ENCODE assay signal across 9 mouse cellular contexts in the genomic region with DNA sequence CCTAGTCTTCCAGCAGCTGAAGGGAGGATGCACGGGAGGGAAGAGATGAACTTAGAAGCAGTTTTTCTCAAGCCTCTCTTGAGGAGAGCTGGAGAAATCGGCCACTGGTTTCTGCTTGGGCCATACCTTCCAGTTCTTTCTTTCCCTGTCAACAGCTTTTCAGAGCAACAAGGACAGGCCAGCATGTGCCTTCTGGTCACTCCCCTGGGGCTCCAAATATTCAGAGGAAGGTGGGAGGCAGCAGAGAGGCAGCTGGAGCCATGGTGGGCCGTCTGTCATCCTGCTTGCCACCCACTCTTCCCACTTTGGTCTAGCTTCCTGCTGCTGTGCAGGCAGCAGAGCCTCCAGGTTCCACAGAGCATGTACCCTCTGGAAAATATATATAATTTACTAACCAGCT. TPM values are rescaled to one million over a fixed set of nuclear protein-coding genes. Genes with fewer than 3 reads are reported as not detected.
A peak's percentile ranks its signal among the peaks of the same experiment; 100 is the strongest.
DNase-seq lines count a peak whose midpoint lies in the region; ATAC-seq and TF ChIP-seq lines count a peak whose summit lies in the region.
"Had no signal": no experiment of that assay in that cellular context is flagged by ENCODE, and none has a peak within 500 bp of the region (broad histone marks: within the 10 kb centered on the region; RNA-seq: fewer than 3 reads in every experiment).

No protein-coding gene starts in this region.

- H3K4me2 ChIP-seq in hindbrain, embryonic 14.5 days (replicated peaks): no peak overlapping the region
- no peak overlapping the region for H3K4me2 ChIP-seq in intestine, embryonic 16.5 days (ENCODE audit: low read depth, low read length)
- H3K4me2 ChIP-seq: stomach, embryonic 15.5 days had no signal

- 17% methylated on average over 3 of the region's 3 CpGs for WGBS in hindbrain, embryonic 14.5 days
- 40% methylated on average over 3 of the region's 3 CpGs for WGBS in intestine, embryonic 16.5 days

- H3K9me3 ChIP-seq in hindbrain, embryonic 14.5 days (ENCODE audit: control insufficient read depth, low read length): no peaks in the 10 kb centered on the region
- no peaks in the 10 kb centered on the region for H3K9me3 ChIP-seq in intestine, embryonic 16.5 days (ENCODE audit: control insufficient read depth, low read length)
- H3K9me3 ChIP-seq: stomach, embryonic 15.5 days had no signal

- peaks cover 9% of the 10 kb centered on the region; the same call in 1 of the 2 replicates for H3K4me1 ChIP-seq in hindbrain, embryonic 14.5 days (replicated peaks; ENCODE audit: control insufficient read depth, insufficient read depth, low read length)
- no peaks in the 10 kb centered on the region for H3K4me1 ChIP-seq in intestine, embryonic 16.5 days (ENCODE audit: control insufficient read depth, insufficient read depth, low read length)
- H3K4me1 ChIP-seq: stomach, embryonic 15.5 days had no signal

- H3K4me3 ChIP-seq in gastrocnemius, adult 2 months: no peak overlapping the region
- no peak overlapping the region for H3K4me3 ChIP-seq in hindbrain, embryonic 14.5 days (replicated peaks; ENCODE audit: low read length)
- H3K4me3 ChIP-seq in intestine, embryonic 16.5 days (ENCODE audit: low read length): no peak overlapping the region
- H3K4me3 ChIP-seq: stomach, embryonic 15.5 days had no signal

- peak overlapping the region; percentile 8; the same call in 1 of the 2 replicates for H3K27ac ChIP-seq in gastrocnemius, adult 2 months
- peak overlapping the region; percentile 58; the same call in 1 of the 2 replicates for H3K27ac ChIP-seq in hindbrain, embryonic 14.5 days
- no peak overlapping the region for H3K27ac ChIP-seq in intestine, embryonic 16.5 days (ENCODE audit: low read length)
- H3K27ac ChIP-seq: stomach, embryonic 15.5 days had no signal

- H3K27me3 ChIP-seq in hindbrain, embryonic 14.5 days (ENCODE audit: control insufficient read depth, insufficient read depth, low read length): no peaks in the 10 kb centered on the region
- H3K27me3 ChIP-seq in intestine, embryonic 16.5 days (replicated peaks; ENCODE audit: control insufficient read depth, insufficient read depth, low read length): no peaks in the 10 kb centered on the region
- H3K27me3 ChIP-seq: stomach, embryonic 15.5 days had no signal

- intact Hi-C loops in gastrocnemius, adult 2 months (cut with DNase I): no loop called here
- intact Hi-C loops in gastrocnemius, postnatal 36 days (cut with DNase I): no loop called here

- no peak overlapping the region for H3K9ac ChIP-seq in hindbrain, embryonic 14.5 days
- no peak overlapping the region for H3K9ac ChIP-seq in intestine, embryonic 16.5 days (ENCODE audit: low read depth, low read length)
- H3K9ac ChIP-seq: stomach, embryonic 15.5 days had no signal

- no peak for DNase-seq in gastrocnemius, adult 2 months
- no peak for DNase-seq in gastrocnemius, postnatal 36 days
- peak; percentile 66 to 67 for DNase-seq in cerebellum, postnatal 25 days
- no peak for DNase-seq in hindbrain, embryonic 14.5 days (ENCODE audit: low spot score)
- peak; percentile 66 for DNase-seq in mesoderm, embryonic 11.5 days (ENCODE audit: low read depth, low spot score)
- no peak for DNase-seq in urinary bladder, postnatal 10 days (ENCODE audit: low spot score)
- DNase-seq in kidney, adult 18-20 months: no peak

- no peaks in the 10 kb centered on the region for H3K36me3 ChIP-seq in hindbrain, embryonic 14.5 days (replicated peaks; ENCODE audit: control insufficient read depth, insufficient read depth)
- no peaks in the 10 kb centered on the region for H3K36me3 ChIP-seq in intestine, embryonic 16.5 days (ENCODE audit: control insufficient read depth, insufficient read depth, low read length)
- H3K36me3 ChIP-seq: stomach, embryonic 15.5 days had no signal

- no peak for TF ChIP-seq CTCF in gastrocnemius, adult 2 months (IDR thresholded peaks at IDR 0.05)

- ATAC-seq in hindbrain, embryonic 14.5 days (ENCODE audit: low FRiP score): no peak
- ATAC-seq in intestine, embryonic 16.5 days: no peak

RNA-seq across cellular contexts. Expression of a gene that starts 36.6 kb away (rescaled TPM):
- total RNA-seq in gastrocnemius, adult 2 months (2021): 100 to 1,000 TPM; 191 to 246 TPM
- 100 to 1,000 TPM; 178 to 186 TPM for total RNA-seq in gastrocnemius, postnatal 36 days (2021)
- 64.5 and 69.9 TPM in 2 replicates for polyA plus RNA-seq in hindbrain, embryonic 14.5 days (2014; fragmentation: Nextera tagmentation; extraction: Ambion mirVana)
- polyA plus RNA-seq in intestine, embryonic 16.5 days (2015; fragmentation: Nextera tagmentation; extraction: Ambion mirVana): 58.1 and 60.9 TPM in 2 replicates

RNA-seq across cellular contexts. Expression of a gene that starts 37.7 kb away (rescaled TPM):
- total RNA-seq in gastrocnemius, adult 2 months (2021): not detected
- not detected for total RNA-seq in gastrocnemius, postnatal 36 days (2021)
- 0.13 TPM in 1 of 2 replicates, not detected in the other for polyA plus RNA-seq in hindbrain, embryonic 14.5 days (2014; fragmentation: Nextera tagmentation; extraction: Ambion mirVana)
- 1.2 TPM in 2 replicates for polyA plus RNA-seq in intestine, embryonic 16.5 days (2015; fragmentation: Nextera tagmentation; extraction: Ambion mirVana)

Comparison
In these comparisons a context has a peak if more than half of its experiments do, and no peak if none do; other contexts are left out.
1. DNase-seq: peak in cerebellum, postnatal 25 days (2 of 2) and mesoderm, embryonic 11.5 days (single experiment); none in gastrocnemius, adult 2 months (single experiment), gastrocnemius, postnatal 36 days (0 of 2), hindbrain, embryonic 14.5 days (single experiment), urinary bladder, postnatal 10 days (single experiment) and kidney, adult 18-20 months (single experiment).